Mouse (Mus musculus) thymus, adult 2 months (tissue): ENCODE data around the gene Cdh22. TPM values are rescaled to one million over a fixed set of nuclear protein-coding genes. Genes with fewer than 3 reads are reported as not detected.

ENCODE experiments used
- DNase-seq: peaks from one replicate; pipeline ENCODE4 v3.0.0; 2021
- H3K27ac ChIP-seq: fragments of 200-500 bp; 2 replicates; pipeline ENCODE4 v1.5.1; 2012; ENCODE audit warnings: low read length, control low read depth; ENCODE audit not compliant: control insufficient read depth, insufficient read depth
- H3K27me3 ChIP-seq: fragments of 200-500 bp; 2 replicates; pipeline ENCODE4 v1.6.1; 2012; ENCODE audit warnings: mild to moderate bottlenecking, low read length, moderate library complexity, mixed read lengths; ENCODE audit not compliant: control insufficient read depth, insufficient read depth
- H3K36me3 ChIP-seq: fragments of 200-500 bp; 2 replicates; pipeline ENCODE4 v1.6.1; 2012; ENCODE audit warnings: mild to moderate bottlenecking, low read length, moderate library complexity; ENCODE audit not compliant: control insufficient read depth, insufficient read depth
- H3K4me1 ChIP-seq: fragments of 200-500 bp; replicated peaks from 2 replicates; pipeline ENCODE4 v1.6.1; 2012; ENCODE audit warnings: low read length; ENCODE audit not compliant: control insufficient read depth, insufficient read depth
- H3K4me3 ChIP-seq: fragments of 200-500 bp; 2 replicates; pipeline ENCODE4 v1.5.1; 2012; ENCODE audit warnings: mild to moderate bottlenecking, low read length, control low read depth, moderate library complexity; ENCODE audit not compliant: control insufficient read depth, insufficient read depth
- CTCF ChIP-seq: fragments of 200-500 bp; IDR thresholded peaks from 2 replicates; pipeline ENCODE4 v1.5.1; 2012; ENCODE audit warnings: mild to moderate bottlenecking, control low read depth, low read length, moderate library complexity, borderline replicate concordance; ENCODE audit not compliant: control insufficient read depth, poor library complexity, insufficient read depth; ENCODE audit errors: extremely low read depth
- POLR2A ChIP-seq: fragments of 200-500 bp; IDR thresholded peaks from 2 replicates; pipeline ENCODE4 v1.6.1; 2012; ENCODE audit warnings: mild to moderate bottlenecking, low read length, control low read depth, moderate library complexity; ENCODE audit not compliant: control insufficient read depth, poor library complexity, insufficient read depth; ENCODE audit errors: extremely low read depth
- WGBS: fragments of 180-500 bp; shearing (Covaris S2); methylation state at CpG from one replicate; pipeline ENCODE4 v1.1.7; 2018; 5-methylcytosine and 5-hydroxymethylcytosine counted together
- polyA plus RNA-seq: library from polyadenylated mRNA; depleted of rRNA; stranded (reverse); fragments of >200 nt; gene quantifications from 2 replicates; pipeline ENCODE4 v1.2.3, GENCODE M21; 2012

The Cdh22 gene
- polyA plus RNA-seq, 1 experiment = 1.2 TPM

- Histone ChIP-seq H3K27ac (no peak overlapping the region), H3K36me3 (no peaks in the 10 kb centered on the region), H3K27me3 (peaks cover 19% of the 10 kb centered on the region), H3K4me3 (no peak overlapping the region), H3K4me1 (no peaks in the 10 kb centered on the region)
- WGBS = 11% methylated on average over 39 of the region's 39 CpGs
- TF ChIP-seq POLR2A (no peak), CTCF (no peak)
- DNase-seq = no peak
Observed at GRCm38 (mm10) chr2:165215103-165215951, 19.3 kb downstream of the Cdh22 start.

DNA sequence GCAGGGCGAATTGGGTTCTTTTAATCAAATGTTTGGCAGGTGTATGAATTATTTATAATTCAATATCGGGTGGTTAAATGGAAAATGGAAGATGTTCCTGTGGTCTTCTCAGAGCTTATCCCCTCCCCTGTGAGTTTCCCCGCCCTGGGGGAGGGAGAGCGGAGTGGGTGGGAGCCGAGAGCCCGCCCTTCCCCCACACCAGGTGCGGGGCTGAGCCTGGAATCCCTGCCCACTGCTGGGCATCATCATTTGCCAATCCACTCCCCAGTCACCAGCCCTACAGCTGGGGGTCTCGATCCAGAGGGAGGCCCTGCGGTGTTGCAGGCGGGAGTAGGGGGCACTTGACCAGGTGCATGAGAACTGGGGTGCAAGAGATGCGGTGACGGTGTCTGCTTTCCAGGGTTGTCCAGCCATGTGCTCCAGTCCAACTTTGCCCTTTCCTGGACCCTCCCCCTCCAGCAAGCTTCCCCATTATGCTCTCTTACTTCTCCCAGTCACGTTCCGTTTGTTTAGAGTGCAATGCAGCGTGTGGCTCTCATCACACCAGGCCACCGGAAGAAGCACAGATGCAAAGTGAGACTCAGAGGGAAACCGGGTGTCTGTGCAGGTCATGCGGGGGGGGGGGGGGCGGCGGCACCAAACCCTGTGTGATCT lies 23.1 kb downstream of the Cdh22 start:
- DNase-seq = no peak
- 8% methylated on average over 20 of the region's 20 CpGs for WGBS
- TF ChIP-seq CTCF = no peak
- TF ChIP-seq POLR2A = no peak
- Histone ChIP-seq H3K4me3 (no peak overlapping the region), H3K27ac (no peak overlapping the region), H3K36me3 (no peaks in the 10 kb centered on the region), H3K4me1 (no peaks in the 10 kb centered on the region), H3K27me3 (peaks cover 19% of the 10 kb centered on the region)

- Histone ChIP-seq H3K27ac (no peak overlapping the region), H3K36me3 (no peaks in the 10 kb centered on the region), H3K4me1 (no peaks in the 10 kb centered on the region), H3K4me3 (no peak overlapping the region), H3K27me3 (peaks cover 18% of the 10 kb centered on the region)
- TF ChIP-seq CTCF (no peak), POLR2A (no peak)
- 7% methylated on average over 15 of the region's 15 CpGs for WGBS
- no peak for DNase-seq
Observed at GRCm38 (mm10) chr2:165210948-165211347, 23.7 kb downstream of the Cdh22 start.

DNA sequence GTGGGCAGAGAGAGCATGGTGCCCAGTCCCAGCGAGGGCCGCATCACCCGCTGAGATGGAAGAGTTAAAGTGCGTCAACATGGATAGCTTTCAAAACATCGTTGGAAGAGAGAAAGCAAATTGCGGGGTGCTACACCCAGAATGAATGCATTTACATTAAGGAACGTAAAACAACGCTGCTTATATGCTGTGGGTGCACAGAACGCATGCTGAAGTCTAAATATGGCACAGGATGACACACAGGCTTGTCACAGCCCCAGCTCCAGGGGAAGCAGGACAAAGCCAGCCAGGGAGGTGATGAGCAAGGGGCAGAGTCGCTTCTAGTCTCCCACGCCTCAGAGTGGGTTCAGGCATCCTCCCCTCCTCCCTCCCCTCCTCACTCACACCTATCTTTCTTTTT lies 27.0 kb downstream of the Cdh22 start:
- Histone ChIP-seq H3K4me3 (no peak overlapping the region), H3K4me1 (no peaks in the 10 kb centered on the region), H3K27me3 (peaks cover 7% of the 10 kb centered on the region), H3K36me3 (no peaks in the 10 kb centered on the region), H3K27ac (no peak overlapping the region)
- DNase-seq = no peak
- 71% methylated on average over 11 of the region's 11 CpGs for WGBS
- TF ChIP-seq POLR2A = no peak

- TF ChIP-seq POLR2A (no peak), CTCF (no peak)
- no peaks in the 10 kb centered on the region for H3K36me3 ChIP-seq
- no peak overlapping the region for H3K27ac ChIP-seq
- peaks cover 3% of the 10 kb centered on the region for H3K27me3 ChIP-seq
- no peak for DNase-seq
- H3K4me1 ChIP-seq = no peaks in the 10 kb centered on the region
- no peak overlapping the region for H3K4me3 ChIP-seq
- WGBS = 81% methylated on average over 4 of the region's 4 CpGs
Observed at GRCm38 (mm10) chr2:165207086-165207485, 27.6 kb downstream of the Cdh22 start.

DNA sequence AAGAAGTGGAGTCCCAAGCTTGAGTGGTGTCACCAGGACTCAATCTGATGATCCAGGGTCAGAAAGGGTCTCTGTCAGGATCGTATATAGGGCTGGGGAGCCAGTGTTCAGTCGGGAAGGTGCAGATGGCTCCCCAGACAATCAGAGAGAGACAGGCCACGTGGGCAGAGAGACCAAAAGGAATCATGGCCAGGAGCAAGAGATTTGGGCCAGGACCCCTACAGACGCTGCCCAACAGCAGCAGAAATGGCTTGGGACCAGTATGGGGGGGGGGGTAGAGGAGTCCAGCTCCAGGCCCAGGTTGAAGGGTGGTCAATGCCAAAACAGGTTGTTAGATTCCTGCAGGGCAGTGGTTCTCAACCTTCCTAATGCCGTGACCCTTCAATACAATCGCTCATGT lies 29.2 kb downstream of the Cdh22 start:
- DNase-seq = no peak
- H3K36me3 ChIP-seq = no peaks in the 10 kb centered on the region
- no peaks in the 10 kb centered on the region for H3K4me1 ChIP-seq
- H3K4me3 ChIP-seq = no peak overlapping the region
- WGBS = 74% methylated on average over 6 of the region's 6 CpGs
- TF ChIP-seq CTCF = no peak
- TF ChIP-seq POLR2A = no peak
- no peaks in the 10 kb centered on the region; the same call in 1 of the 2 replicates for H3K27me3 ChIP-seq
- H3K27ac ChIP-seq = no peak overlapping the region
